ENCODE assay signal across 9 mouse cellular contexts in the genomic region with DNA sequence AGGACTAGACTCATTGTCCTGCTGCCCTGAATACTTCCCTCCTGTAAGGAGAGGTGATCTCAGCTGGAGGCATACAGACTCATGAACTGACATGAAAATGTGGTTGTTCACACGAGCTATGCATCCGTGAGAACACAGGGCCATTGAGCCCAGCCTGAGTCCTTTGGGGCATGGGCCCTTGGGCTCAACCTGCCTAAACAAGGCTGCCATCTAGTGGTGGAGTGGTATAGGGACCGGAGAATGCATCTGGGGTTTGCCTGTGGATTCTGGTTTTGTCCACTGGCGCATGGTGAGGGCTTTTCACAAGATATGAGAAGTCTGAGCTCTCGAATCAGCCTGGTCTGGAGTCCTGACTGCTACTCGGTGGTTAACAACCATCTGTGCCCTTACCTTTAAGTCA. TPM values are rescaled to one million over a fixed set of nuclear protein-coding genes. Genes with fewer than 3 reads are reported as not detected.
A peak's percentile ranks its signal among the peaks of the same experiment; 100 is the strongest.
DNase-seq lines count a peak whose midpoint lies in the region; ATAC-seq and TF ChIP-seq lines count a peak whose summit lies in the region.
"Had no signal": no experiment of that assay in that cellular context is flagged by ENCODE, and none has a peak within 500 bp of the region (broad histone marks: within the 10 kb centered on the region; RNA-seq: fewer than 3 reads in every experiment).

No protein-coding gene starts in this region.

- no peak overlapping the region for H3K9ac ChIP-seq in lung, embryonic 14.5 days
- H3K9ac ChIP-seq: hindbrain, embryonic 15.5 days had no signal

- H3K4me3 ChIP-seq in E14TG2a.4 (replicated peaks; ENCODE audit: low read length), result peak overlapping the region; percentile 11
- no peak overlapping the region for H3K4me3 ChIP-seq in layer of hippocampus, adult 2 months
- no peak overlapping the region for H3K4me3 ChIP-seq in lung, embryonic 14.5 days (ENCODE audit: low read depth, low read length)
- H3K4me3 ChIP-seq: hindbrain, embryonic 15.5 days had no signal

- H3K4me1 ChIP-seq in E14TG2a.4 (replicated peaks; ENCODE audit: low read depth, low read length), result peaks cover 98% of the 10 kb centered on the region
- no peaks in the 10 kb centered on the region for H3K4me1 ChIP-seq in lung, embryonic 14.5 days (ENCODE audit: insufficient read depth)
- H3K4me1 ChIP-seq: hindbrain, embryonic 15.5 days had no signal

- no peaks in the 10 kb centered on the region for H3K27me3 ChIP-seq in E14TG2a.4 (ENCODE audit: insufficient read depth, low read length)
- H3K27me3 ChIP-seq in lung, embryonic 14.5 days (ENCODE audit: insufficient read depth, low read length), result no peaks in the 10 kb centered on the region
- H3K27me3 ChIP-seq: hindbrain, embryonic 15.5 days had no signal

- no peaks in the 10 kb centered on the region for H3K9me3 ChIP-seq in E14TG2a.4 (ENCODE audit: low read length)
- no peaks in the 10 kb centered on the region for H3K9me3 ChIP-seq in lung, embryonic 14.5 days (ENCODE audit: low read depth, low read length)
- H3K9me3 ChIP-seq: hindbrain, embryonic 15.5 days had no signal

- ATAC-seq in granulocyte monocyte progenitor cell, adult 5-6 weeks (replicated peaks; ENCODE audit: poor library complexity, severe bottlenecking), result peak; percentile 91
- 0 out of 2 replicates have a peak, but pooled peaks have one; percentile 62 for ATAC-seq in lung, embryonic 14.5 days (ENCODE audit: insufficient read depth)

- WGBS in lung, embryonic 14.5 days, result 43% methylated on average over 6 of the region's 6 CpGs

- no peak overlapping the region for H3K27ac ChIP-seq in layer of hippocampus, adult 2 months
- no peak overlapping the region for H3K27ac ChIP-seq in lung, embryonic 14.5 days (ENCODE audit: low read depth)
- H3K27ac ChIP-seq: hindbrain, embryonic 15.5 days had no signal

- peak; percentile 84 for TF ChIP-seq CTCF in E14TG2a.4 (conservative IDR thresholded peaks at IDR 0.05; ENCODE audit: low read length)
- peak; percentile 97; the same call in 1 of the 2 replicates for TF ChIP-seq CTCF in layer of hippocampus, adult 2 months (conservative IDR thresholded peaks at IDR 0.05)
- peak; percentile 90 for TF ChIP-seq CTCF in lung, embryonic 14.5 days (IDR thresholded peaks at IDR 0.05; ENCODE audit: low read depth)

- peaks cover 96% of the 10 kb centered on the region for H3K36me3 ChIP-seq in E14TG2a.4 (ENCODE audit: insufficient read depth, low read length)
- H3K36me3 ChIP-seq in lung, embryonic 14.5 days (ENCODE audit: insufficient read depth), result peaks cover 98% of the 10 kb centered on the region
- H3K36me3 ChIP-seq: hindbrain, embryonic 15.5 days had no signal

- DNase-seq in adrenal gland, adult 8-10 months, result peak; percentile 50
- DNase-seq in embryo, embryonic 9.5 days (ENCODE audit: extremely low spot score), result peak; percentile 62
- peak; percentile 76 to 85 for DNase-seq in layer of hippocampus, adult 2 months (ENCODE audit: low spot score in 2 of 2)
- peak; percentile 86 for DNase-seq in lung, embryonic 14.5 days
- DNase-seq in right cerebral cortex, postnatal 10 days (ENCODE audit: low spot score in 2 of 2), result peak; percentile 70 to 77
- peak; percentile 57 to 76 for DNase-seq in urinary bladder, postnatal 4 days (ENCODE audit: low spot score in 2 of 2)

- H3K4me2 ChIP-seq in lung, embryonic 14.5 days, result no peak overlapping the region
- H3K4me2 ChIP-seq: hindbrain, embryonic 15.5 days had no signal

RNA-seq across cellular contexts. Expression of a gene that starts 8.2 kb away (rescaled TPM):
- 1 to 10 TPM in 3 of 4 experiments, under 1 TPM in 1; 0.61 to 1.5 (median 1.3) TPM for total RNA-seq in adrenal gland, adult 8-10 months (2022)
- total RNA-seq in granulocyte monocyte progenitor cell, adult 5-6 weeks (2014; fragmentation: Nextera tagmentation), result 7.9 and 13.6 TPM in 2 replicates
- total RNA-seq in granulocyte monocyte progenitor cell, adult 5-6 weeks (2017), result 19.5 and 20.0 TPM in 2 replicates
- under 1 TPM; 0.42 to 0.54 TPM for total RNA-seq in layer of hippocampus, adult 2 months (2021)
- 35.4 and 36.2 TPM in 2 replicates for polyA plus RNA-seq in lung, embryonic 14.5 days (2014; fragmentation: Nextera tagmentation; extraction: Ambion mirVana)

RNA-seq across cellular contexts. Expression of a gene that starts 11.4 kb away (rescaled TPM):
- total RNA-seq in adrenal gland, adult 8-10 months (2022), result 10 to 100 TPM; 21.8 to 49.7 (median 33.9) TPM
- total RNA-seq in granulocyte monocyte progenitor cell, adult 5-6 weeks (2014; fragmentation: Nextera tagmentation), result 17.2 and 32.2 TPM in 2 replicates
- total RNA-seq in granulocyte monocyte progenitor cell, adult 5-6 weeks (2017), result 22.3 and 28.7 TPM in 2 replicates
- 10 to 100 TPM; 36.9 to 41.5 TPM for total RNA-seq in layer of hippocampus, adult 2 months (2021)
- 30.2 and 36.9 TPM in 2 replicates for polyA plus RNA-seq in lung, embryonic 14.5 days (2014; fragmentation: Nextera tagmentation; extraction: Ambion mirVana)

RNA-seq across cellular contexts. Expression of a gene that starts 35.6 kb away (rescaled TPM):
- total RNA-seq in adrenal gland, adult 8-10 months (2022), result 10 to 100 TPM; 19.6 to 26.5 (median 23.1) TPM
- total RNA-seq in granulocyte monocyte progenitor cell, adult 5-6 weeks (2014; fragmentation: Nextera tagmentation), result 2.9 and 9.4 TPM in 2 replicates
- 3.1 and 5.0 TPM in 2 replicates for total RNA-seq in granulocyte monocyte progenitor cell, adult 5-6 weeks (2017)
- total RNA-seq in layer of hippocampus, adult 2 months (2021), result 1 to 10 TPM; 5.7 to 6.5 TPM
- 3.4 and 4.1 TPM in 2 replicates for polyA plus RNA-seq in lung, embryonic 14.5 days (2014; fragmentation: Nextera tagmentation; extraction: Ambion mirVana)

RNA-seq across cellular contexts. Expression of a gene that starts 46.2 kb away (rescaled TPM):
- 1 to 10 TPM in 2 of 4 experiments, under 1 TPM in 2; 0.49 to 1.6 (median 0.95) TPM for total RNA-seq in adrenal gland, adult 8-10 months (2022)
- total RNA-seq in granulocyte monocyte progenitor cell, adult 5-6 weeks (2014; fragmentation: Nextera tagmentation), result not detected in 2 replicates
- not detected in 2 replicates for total RNA-seq in granulocyte monocyte progenitor cell, adult 5-6 weeks (2017)
- under 1 TPM; 0.74 to 0.81 TPM for total RNA-seq in layer of hippocampus, adult 2 months (2021)
- polyA plus RNA-seq in lung, embryonic 14.5 days (2014; fragmentation: Nextera tagmentation; extraction: Ambion mirVana), result 0.20 and 0.24 TPM in 2 replicates

RNA-seq across cellular contexts. Expression of a gene that starts 56.2 kb away (rescaled TPM):
- total RNA-seq in adrenal gland, adult 8-10 months (2022), result 10 to 100 TPM; 20.9 to 29.4 (median 22.4) TPM
- total RNA-seq in granulocyte monocyte progenitor cell, adult 5-6 weeks (2014; fragmentation: Nextera tagmentation), result 13.5 and 17.1 TPM in 2 replicates
- 10.8 and 11.1 TPM in 2 replicates for total RNA-seq in granulocyte monocyte progenitor cell, adult 5-6 weeks (2017)
- total RNA-seq in layer of hippocampus, adult 2 months (2021), result 10 to 100 TPM; 18.6 to 22.3 TPM
- 26.8 and 31.2 TPM in 2 replicates for polyA plus RNA-seq in lung, embryonic 14.5 days (2014; fragmentation: Nextera tagmentation; extraction: Ambion mirVana)
